Mouse (Mus musculus): ENCODE measurements at regions not wholly inside any gene's neighbourhood (a gene's known extent, or its start where the extent isn't known, plus 50 kb on each side); places are given as distances from the start of the nearest gene placed in this dataset.
"Not testable (repeated sequence)": the region's sequence is repeated elsewhere in the genome, so short reads cannot be mapped to it uniquely, and the experiment has no call there.

DNA sequence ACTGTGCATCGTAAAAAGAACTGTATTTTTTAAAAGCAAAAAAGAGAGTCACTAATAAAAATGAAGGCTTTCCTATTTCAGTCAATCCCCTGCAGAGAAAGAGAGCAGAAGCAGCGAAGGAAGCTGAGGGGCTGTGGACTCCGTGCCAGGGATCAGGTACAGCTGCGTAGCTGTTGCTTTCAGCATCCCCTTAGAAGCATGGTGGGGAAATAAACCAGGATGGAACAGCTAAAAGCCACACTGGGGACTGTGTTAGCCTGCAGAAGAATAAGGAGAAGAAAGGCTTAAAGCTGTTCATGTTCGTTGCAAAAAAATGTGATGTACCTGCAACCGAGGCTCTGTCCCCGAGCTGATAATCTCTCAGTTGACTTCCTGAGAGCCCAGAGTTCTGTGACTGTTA, 1302.6 kb upstream of the Sel1l start:
- no peak for DNase-seq (ENCODE audit: low read depth)

DNA sequence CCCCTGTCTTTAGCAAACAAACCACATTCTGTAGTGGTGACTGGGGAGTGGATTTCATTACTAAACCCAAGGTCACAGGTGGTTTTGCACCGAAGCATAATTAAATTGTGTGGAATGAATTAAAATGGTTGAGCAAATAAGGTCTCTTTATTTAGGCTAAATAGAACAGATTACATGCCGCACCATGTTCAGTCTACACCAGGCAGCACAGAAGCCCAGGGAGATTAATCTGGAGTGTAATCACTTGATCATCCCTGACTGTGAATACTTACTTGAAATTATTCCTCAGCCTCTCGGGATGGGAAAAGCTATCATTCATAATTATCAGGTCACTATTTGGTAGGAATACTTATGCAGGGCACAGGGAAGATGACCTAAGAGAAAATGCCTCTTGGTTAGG, 1293.3 kb upstream of the Sel1l start:
- no peak for DNase-seq (ENCODE audit: low read depth)

DNA sequence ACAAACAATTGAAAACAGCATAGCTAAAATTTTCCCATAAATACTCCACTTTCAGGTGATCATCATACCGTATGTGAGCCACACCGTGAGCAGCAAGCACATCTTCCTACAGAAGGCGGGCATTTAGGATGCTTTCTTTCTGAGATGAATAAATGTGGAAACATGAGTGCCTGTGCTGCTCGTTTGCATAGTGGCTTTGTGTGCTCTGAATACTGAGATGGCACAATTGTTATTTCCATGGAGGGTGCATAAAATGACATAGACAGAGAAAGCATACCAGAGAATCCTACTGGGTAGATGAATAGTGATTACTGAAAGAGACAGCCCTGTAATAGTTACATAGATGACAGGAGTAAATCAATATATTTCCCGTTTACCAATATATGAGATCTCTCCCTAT, 1287.4 kb upstream of the Sel1l start:
- DNase-seq (ENCODE audit: low read depth), result no peak

DNA sequence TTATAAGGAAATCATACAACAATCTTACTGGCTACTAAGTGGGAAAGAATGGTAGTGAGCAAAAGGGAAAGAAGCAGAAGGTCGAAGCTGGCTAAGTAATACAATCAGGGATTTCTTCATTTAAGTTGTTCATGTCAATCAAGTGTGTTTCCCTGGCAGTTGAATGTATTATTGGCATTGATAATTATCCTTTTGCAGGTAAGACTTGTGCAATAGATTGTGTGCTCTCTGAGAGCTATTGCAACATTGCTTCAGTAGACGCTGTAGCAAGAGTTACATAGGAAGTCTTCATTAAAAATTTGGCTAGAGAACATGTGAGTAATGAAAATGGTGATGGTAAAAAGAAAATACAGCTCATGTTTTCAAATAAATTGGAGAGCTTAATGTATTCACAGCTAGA, 1273.3 kb upstream of the Sel1l start:
- no peak for DNase-seq (ENCODE audit: low read depth)

DNA sequence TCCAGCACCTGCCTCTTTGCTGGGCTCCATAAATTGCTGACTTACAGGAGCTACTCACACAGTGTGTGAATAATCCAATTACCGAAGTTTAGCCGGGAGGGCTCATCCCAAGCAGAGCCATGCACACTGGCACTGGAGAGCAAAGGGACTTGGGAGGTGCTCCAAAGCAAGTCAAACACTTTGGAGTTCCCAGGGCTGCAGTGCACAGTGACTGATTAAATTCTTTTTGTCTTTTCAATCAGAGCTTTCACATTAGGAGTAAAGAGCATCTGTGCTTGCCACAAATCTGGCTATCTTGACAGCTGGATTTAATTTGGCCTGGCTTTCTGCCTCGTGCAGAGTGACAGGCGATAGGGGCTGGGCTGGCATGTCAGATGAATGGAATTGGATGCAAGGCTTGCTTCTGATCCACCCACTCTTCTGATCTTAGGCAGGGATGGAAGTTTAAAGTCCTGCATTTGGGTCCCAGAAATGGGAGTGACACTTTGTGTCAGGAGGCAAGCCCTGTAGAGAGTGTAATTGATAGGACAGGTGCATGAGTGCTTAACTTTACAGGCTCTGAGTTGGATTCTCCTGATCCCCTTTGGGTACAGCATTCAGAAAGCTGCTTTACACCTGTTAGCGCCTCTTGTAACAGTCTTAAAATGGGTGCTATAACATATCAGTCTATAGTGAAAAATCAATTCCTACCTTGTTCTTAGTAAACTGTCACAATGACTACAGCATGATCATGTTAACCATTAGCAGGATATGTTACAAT, 1239.3 kb upstream of the Sel1l start:
- DNase-seq (ENCODE audit: low read depth), result no peak

DNA sequence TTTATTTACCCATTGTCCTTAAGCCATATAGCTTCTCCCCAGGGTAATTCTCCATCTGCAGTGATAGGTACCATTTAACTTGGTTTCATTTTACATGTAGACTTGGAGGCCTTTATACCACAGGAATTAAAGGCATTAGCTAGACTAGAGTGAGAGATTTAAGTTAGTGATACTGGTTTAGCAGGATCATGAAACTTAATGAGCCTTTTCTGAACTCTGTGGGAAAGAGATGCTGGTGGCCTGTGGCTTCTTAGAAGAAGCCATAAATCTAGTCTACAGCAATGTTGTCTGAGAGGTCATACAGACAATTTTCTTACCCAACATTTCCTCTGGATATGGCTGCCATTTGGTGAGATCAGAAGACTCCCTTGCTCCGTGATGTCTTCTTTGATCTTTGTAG, 1214.9 kb upstream of the Sel1l start:
- DNase-seq (ENCODE audit: low read depth), result no peak

DNA sequence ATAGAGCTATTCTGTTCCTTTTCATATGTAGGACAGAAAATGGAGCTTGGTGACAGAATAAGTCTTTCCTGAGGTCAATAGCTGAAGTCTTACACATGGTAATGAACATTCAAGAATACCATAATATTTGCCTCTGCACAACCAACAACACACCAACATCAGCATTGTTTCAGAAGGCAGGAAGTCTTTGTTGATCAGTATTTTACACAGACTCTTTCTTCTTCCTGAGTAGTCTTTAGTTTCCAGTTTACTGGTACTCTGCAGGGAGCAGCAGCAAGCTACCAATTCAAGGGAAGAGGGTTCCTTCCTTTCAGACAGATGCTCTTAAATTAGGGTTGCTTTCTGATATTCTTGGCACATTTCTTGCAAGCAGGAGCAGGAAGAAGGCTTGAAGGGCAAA, 1170.7 kb upstream of the Sel1l start:
- no peak for DNase-seq (ENCODE audit: low read depth)

DNA sequence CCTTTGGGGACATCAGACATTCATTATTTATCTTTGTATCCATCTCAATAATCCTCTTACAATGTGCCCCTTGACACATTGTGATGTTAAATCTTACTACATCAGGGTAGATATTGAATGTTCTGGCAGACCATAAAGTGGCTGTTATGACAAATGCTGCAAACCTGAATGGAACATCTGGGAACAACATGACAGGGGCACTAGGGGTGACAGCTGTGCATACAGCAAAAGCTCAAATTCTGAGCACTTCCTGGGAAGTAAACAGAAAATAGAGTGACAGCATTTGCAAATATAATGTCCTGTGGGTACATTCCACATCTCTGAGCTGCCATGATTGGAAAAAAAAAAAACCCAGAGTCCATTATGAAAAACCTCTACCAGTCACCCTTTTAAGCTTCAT, 1162.6 kb upstream of the Sel1l start:
- DNase-seq (ENCODE audit: low read depth), result no peak

DNA sequence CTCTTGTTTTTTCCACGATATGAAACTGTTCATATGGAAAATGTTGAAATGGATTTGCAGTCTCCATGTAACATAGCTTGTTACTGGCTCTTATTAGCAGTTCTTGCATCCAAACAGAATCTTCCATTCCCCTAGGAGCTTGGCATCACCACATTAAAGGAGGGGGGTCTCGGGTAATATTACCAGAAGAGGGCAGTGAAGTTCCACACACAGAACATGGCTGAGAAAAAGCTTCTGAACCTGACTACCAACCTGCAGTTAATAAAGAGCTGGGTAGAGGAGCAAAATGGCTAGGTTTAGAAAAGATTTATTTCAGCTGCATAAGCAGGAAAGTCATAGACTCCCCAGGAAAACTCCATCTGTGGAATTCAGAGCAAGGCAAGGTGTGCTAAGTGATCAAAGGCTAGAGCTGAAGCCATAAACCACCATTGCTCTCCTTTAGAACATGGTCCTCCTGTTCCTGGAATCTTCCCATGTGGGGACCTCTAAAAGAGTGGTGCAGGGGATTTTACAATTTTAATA, 1157.9 kb upstream of the Sel1l start:
- no peak for DNase-seq (ENCODE audit: low read depth)

DNA sequence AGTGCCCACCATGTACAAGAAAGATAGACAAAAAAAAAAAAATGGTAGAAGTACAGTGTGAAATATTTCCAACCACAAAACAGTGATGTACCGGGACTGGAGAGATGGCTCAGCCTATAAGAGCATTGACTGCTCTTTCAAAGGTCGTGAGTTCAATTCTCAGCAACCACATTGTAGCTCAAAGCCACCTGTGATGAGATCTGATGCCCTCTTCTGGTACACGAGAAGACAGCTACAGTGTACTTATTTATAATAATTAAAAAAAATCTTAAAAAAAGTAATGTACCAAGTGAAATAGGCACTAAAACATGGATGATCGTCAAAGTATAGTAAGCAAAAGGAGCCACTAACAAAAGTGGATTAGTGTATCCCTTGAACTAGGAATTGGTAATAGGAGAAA, 1154.2 kb upstream of the Sel1l start:
- no peak for DNase-seq (ENCODE audit: low read depth)

DNA sequence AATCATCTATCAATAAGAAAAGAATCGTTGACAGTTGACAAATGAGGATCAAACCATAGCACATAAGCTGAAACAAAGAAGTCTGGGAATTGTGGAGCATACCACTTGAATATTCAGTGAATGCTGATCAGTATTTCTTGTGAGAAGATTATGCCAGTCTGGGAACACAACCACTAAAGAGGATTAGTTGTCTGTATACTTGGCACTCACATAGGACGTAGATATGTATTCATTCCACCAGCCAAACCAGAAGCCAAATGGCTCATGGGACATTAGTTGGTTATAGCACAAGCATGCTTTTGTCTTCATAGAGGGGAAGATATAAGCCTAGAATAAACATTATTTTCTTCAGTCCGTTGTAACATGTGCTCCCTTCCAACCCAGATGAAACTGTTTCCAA, 1126.7 kb upstream of the Sel1l start:
- DNase-seq (ENCODE audit: low read depth), result no peak

DNA sequence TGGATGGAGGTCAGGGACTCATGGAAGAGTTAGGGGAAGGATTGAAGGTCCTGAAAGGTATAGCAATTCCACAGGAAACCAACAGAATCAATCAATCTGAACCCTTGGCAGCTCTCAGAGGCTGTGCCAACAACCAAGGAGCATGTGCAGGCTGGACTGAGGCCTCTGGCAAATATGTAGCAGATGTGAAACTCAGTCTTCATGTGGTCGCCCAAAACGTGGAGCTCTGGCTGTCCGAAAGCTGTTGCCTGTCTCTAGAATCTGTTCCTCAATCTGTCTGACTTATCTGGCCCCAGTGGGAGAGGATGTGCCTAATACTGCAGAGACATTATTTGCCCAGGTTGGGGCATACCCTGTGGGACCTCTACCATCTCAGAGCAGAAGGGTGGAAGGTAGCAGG, 1095.4 kb upstream of the Sel1l start:
- no peak for DNase-seq (ENCODE audit: low read depth)

DNA sequence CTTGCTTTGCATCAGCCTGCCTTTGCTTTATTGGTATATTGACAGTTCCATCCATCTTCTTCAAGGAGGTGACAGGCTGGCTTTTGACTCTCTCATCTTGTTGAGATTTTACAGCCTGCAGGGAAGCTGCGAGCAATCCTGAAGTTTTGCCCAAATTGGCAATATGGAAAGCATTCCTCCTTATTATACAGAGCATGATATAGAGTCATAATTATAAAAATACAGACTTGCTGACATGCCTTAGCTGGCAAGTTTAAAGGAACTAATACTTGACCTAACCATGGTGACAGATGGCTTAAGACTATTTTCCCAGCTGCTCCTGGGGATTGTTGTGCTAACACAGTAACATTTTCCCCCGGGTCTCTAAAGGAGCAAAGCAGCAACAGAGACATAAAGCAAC, 1078.6 kb upstream of the Sel1l start:
- DNase-seq (ENCODE audit: low read depth), result no peak

DNA sequence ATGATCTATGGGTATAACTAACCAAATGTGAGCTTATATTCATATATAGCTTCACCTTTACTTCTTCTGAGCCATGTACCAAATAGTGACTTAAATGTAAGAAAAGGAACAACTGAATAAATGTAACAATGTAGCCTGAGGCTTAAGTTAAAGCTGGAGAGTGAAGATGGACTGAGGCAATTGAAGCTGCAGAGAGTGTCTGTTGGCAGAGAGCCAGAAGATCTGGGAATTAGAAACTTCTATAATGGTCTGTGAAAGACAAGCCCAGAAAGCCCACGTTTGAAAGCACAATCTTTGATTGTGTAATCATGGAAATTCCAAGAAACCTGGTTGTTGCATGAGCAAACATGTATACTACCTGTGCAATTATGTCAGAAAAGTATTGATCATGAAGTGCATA, 1078.0 kb upstream of the Sel1l start:
- DNase-seq (ENCODE audit: low read depth), result no peak

DNA sequence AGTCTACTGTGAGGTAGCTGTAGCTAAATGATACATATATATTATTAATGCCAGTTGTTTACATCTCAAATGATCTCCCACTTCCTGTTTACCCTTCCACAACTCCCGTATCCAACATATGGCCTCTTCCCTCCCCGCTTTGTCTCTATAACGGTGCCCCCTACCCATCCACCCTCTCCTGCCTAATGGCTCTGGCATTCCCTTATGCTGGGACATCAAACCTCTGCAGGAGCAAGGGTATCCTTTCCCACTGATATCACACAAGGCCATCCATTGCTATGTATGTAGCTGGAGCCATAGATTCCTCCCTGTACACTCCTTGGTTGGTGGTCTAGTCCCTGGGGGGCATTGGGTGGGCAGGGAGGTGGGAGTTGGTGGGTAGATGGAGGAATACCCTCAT, 1071.0 kb upstream of the Sel1l start:
- DNase-seq (ENCODE audit: low read depth), result no peak

DNA sequence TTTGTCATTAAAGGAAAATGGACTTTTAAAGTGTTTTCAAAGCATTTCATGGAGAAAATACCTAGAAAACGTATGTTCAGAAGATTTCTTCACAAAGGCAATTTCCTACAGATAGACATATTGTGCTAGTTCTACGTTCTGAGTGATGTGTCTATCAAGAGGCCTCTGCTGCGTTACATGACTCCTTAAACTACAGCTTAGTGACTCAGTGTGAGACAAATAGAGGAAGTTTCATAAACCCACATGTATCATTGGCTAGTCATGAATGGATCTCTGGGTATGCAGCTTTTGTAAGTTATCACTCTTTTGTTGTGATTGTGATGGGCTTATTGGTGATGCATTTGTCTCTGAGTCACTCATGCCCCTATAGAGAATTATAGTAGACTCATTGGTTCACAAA, 1067.3 kb upstream of the Sel1l start:
- DNase-seq (ENCODE audit: low read depth), result no peak

DNA sequence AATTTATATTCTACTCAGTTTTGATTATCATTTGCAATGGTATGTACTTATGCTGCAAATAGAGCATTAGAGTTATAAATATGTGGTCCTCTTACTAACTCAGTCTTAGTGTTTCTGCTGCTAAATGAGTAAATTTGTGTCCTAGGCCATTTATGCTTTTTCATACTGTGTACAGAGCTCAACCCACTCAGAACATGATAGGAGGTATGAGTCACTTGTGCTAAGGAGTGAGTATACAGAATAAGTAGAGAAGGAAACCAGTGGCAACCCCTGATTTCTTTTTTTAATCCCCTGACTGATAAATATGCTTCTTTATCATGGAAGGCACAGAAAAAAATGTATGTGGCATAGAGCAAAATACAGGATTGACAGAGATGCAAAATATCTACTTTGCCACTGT, 1066.8 kb upstream of the Sel1l start:
- no peak for DNase-seq (ENCODE audit: low read depth)

DNA sequence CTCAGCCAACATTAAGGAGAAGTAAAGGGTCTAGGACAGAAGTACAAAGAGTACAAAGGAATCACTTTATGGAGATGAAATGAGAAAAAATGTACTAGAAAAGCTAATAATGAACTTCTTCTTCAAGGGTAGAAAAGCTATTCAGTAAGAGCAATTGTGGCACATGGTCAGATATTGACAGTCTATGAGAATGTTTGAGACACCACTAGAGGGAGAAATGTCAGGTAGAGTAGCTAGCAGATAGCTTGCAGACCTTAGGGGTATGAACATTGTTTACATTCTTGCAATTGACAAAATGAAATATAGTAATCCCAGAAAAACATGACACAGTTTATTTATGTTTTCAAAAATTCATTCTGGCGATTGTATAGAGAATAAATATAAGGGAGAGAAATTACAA, 1066.2 kb upstream of the Sel1l start:
- no peak for DNase-seq (ENCODE audit: low read depth)

DNA sequence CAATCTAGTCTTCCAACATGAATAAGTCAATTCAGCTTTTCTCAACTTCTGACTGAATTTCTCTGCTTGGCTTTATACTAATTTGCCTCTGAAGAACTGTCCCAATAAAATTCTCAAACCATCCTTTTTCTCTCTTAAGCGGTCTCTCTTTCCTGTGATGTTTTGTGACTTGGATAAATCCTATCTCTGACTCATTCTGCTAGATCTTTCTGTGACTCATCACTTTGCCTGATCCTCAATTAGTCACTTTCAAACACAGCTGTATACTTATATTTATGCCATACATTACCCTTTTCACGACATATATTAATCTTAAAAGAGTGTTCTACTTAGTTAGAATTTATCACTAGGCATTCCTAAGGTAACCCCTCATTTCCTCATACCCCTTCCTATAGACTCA, 1055.4 kb upstream of the Sel1l start:
- no peak for DNase-seq (ENCODE audit: low read depth)

DNA sequence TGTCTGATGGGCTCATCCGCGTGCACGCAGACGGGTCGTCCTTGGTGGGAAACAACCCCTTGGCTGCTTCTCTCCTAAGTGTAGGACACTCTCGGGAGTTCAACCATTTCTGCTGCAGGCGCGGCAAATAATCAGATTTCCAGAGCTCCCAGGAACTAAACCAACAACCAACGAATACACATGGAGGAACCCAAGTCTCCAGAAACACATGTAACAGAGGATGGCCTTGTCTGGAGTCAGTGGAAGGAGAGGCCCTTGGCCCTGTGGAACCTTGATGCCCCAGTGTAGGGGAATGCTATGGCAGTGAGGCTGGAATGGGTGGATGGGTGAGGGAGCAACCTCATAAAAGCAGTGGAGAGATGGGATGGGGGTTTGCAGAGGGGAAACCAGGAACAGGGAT, 1043.4 kb upstream of the Sel1l start:
- no peak for DNase-seq (ENCODE audit: low read depth)

DNA sequence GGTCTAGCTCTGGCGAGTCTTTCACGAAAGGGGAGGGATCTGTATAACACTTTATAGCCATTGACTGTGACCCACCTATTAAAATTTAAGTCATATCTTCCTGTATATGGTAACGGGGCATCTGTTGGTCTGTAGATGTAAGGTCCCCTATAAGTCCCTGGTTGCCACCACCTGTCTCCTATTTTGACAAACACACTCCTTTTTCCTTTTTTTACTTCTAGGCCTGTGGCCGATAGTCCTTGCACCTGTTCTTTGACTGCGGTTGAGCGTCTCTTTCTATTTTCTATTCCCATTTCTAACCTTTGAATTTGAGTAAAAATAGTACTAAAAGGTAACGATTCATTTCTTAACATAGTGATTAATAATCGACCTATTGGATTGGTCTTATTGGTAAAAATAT, 1042.7 kb upstream of the Sel1l start:
- DNase-seq (ENCODE audit: low read depth), result not testable (repeated sequence)

DNA sequence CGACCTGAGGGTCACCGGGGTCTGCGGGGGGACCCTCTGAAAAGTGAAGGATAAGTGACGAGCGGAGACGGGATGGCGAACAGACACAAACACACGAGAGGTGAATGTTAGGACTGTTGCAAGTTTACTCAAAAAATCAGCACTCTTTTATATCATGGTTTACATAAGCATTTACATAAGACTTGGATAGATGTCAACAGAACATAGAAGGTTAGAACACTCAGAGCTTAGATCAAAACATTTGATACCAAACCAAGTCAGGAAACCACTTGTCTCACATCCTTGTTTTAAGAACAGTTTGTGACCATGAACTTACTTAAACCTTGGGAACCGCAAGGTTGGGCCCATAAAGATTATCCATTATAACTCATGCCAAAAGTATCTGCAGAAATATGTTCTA, 1042.2 kb upstream of the Sel1l start:
- DNase-seq (ENCODE audit: low read depth), result not testable (repeated sequence)

DNA sequence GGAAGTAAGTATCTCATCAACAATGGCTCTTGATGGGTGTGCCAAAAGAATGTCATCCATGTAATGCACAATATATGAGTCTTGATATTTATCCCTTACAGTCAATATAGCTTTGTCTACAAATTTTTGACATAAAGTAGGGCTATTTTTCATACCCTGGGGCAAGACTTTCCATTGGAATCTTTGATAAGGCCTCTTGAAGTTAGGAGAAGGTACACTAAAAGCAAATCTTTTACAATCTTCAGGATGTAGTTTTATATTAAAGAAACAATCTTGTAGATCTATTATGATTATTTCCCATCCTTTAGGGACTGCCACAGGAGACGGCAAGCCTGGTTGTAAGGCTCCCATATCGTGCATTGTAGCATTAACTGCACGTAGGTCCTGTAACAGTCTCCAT, 1038.8 kb upstream of the Sel1l start:
- DNase-seq (ENCODE audit: low read depth), result no peak

DNA sequence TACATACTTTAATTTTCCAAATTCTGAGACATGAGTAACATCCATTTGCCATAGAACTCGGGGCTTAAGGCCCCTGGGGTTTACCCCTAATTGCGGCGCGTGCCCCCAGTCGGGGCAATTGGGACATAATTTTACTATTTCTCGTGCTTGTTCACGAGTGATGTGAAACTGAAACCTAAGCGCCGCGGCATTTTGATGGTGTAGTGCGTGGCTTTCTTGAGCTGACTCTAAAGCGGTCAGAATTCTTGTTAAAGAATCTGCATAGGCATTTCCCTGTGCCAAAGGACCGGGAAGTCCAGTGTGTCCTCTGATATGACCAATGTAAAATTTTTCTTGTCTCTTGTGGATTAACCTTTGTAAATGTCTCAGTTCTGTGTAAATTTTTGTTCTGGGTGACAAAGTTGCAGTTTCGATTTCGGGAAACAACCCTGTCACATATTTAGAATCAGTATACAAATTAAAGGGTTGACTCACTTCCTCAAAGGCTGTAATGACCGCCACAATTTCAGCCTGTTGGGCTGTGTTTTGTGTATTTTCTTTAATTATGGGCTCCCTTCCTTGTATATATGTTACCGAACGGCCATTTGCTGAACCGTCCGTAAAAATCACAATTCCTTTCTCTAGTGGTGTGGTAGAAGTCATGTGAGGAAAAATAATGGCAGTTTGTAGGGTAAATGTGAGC, 1037.6 kb upstream of the Sel1l start:
- DNase-seq (ENCODE audit: low read depth), result not testable (repeated sequence)
